Mouse (Mus musculus): Measurements from ENCODE around the gene Leo1. TPM values are rescaled to one million over a fixed set of nuclear protein-coding genes. Genes with fewer than 3 reads are reported as not detected.
"Not testable (repeated sequence)": the region's sequence is repeated elsewhere in the genome, so short reads cannot be mapped to it uniquely, and the experiment has no call there.

Leo1 gene
- polyA plus RNA-seq, 1 experiment from 2014 or later = 34.9 TPM

DNA sequence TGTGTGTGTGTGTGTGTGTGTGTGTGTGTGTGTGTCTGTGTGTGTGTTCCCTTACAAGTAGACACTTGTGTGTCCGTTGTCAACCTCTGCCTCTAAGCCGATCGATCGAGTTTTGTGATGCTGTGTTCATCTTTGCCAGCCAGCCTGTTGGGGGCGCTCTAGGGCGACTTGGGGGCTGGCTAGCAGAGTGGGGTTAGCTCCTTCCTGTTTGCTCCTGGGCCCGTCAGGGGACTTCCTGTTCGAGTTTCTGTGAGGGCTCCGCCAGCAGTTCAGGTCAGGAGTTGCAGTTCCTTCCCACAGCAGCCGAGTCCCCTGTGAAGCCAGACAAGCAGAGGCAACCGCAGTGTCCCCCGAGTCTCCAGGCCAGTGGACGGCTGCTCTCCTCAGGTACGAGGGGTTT lies 27.0 kb downstream of the Leo1 start:
- no peak overlapping the region for H3K4me2 ChIP-seq (ENCODE audit: low read depth, low read length)
- no peak overlapping the region for H3K4me3 ChIP-seq (ENCODE audit: low read depth, low read length)
- H3K9ac ChIP-seq (ENCODE audit: low read depth, low read length) = no peak overlapping the region
- 81% methylated on average over 14 of the region's 14 CpGs for WGBS
- H3K36me3 ChIP-seq (ENCODE audit: control insufficient read depth, insufficient read depth, low read length) = peaks cover 61% of the 10 kb centered on the region
- H3K27me3 ChIP-seq (replicated peaks; ENCODE audit: control insufficient read depth, insufficient read depth, low read length) = no peaks in the 10 kb centered on the region
- DNase-seq (ENCODE audit: low spot score) = no peak
- no peak for ATAC-seq (ENCODE audit: low read depth)
- H3K27ac ChIP-seq (replicated peaks; ENCODE audit: low read depth, low read length) = no peak overlapping the region
- H3K4me1 ChIP-seq (ENCODE audit: control insufficient read depth, insufficient read depth, low read length) = no peaks in the 10 kb centered on the region
- no peaks in the 10 kb centered on the region for H3K9me3 ChIP-seq (ENCODE audit: control insufficient read depth, low read length)

DNA sequence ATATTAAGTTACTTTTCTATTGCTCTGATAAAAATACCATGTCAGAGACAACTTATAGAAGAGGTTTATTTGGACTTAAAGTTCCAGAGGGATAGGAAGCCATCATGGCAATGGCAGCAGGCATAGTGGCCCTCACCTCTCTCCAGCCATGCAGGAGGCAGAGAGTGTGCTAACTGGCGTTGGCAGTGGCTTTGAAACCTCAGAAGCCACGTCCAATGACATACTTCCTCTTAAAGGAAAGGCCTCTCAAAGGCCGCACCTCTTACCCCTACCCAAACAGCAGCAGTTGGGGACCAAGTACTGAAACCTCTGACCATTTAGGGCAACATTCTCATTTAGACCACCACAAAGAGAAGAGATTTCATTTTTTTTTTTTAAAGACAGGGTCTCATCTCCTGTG lies 35.9 kb downstream of the Leo1 start:
- Histone ChIP-seq H3K9me3 (ENCODE audit: control insufficient read depth, low read length) (no peaks in the 10 kb centered on the region), H3K9ac (ENCODE audit: low read depth, low read length) (no peak overlapping the region), H3K4me2 (ENCODE audit: low read depth, low read length) (no peak overlapping the region), H3K4me1 (ENCODE audit: control insufficient read depth, insufficient read depth, low read length) (no peaks in the 10 kb centered on the region), H3K27me3 (replicated peaks; ENCODE audit: control insufficient read depth, insufficient read depth, low read length) (no peaks in the 10 kb centered on the region), H3K36me3 (ENCODE audit: control insufficient read depth, insufficient read depth, low read length) (0 out of 2 replicates have a peak, but pooled peaks cover 12% of the 10 kb centered on the region), H3K27ac (replicated peaks; ENCODE audit: low read depth, low read length) (no peak overlapping the region), H3K4me3 (ENCODE audit: low read depth, low read length) (no peak overlapping the region)
- DNase-seq (ENCODE audit: low spot score) (no peak), ATAC-seq (ENCODE audit: low read depth) (no peak)
- WGBS = 69% methylated on average over 3 of the region's 3 CpGs

DNA sequence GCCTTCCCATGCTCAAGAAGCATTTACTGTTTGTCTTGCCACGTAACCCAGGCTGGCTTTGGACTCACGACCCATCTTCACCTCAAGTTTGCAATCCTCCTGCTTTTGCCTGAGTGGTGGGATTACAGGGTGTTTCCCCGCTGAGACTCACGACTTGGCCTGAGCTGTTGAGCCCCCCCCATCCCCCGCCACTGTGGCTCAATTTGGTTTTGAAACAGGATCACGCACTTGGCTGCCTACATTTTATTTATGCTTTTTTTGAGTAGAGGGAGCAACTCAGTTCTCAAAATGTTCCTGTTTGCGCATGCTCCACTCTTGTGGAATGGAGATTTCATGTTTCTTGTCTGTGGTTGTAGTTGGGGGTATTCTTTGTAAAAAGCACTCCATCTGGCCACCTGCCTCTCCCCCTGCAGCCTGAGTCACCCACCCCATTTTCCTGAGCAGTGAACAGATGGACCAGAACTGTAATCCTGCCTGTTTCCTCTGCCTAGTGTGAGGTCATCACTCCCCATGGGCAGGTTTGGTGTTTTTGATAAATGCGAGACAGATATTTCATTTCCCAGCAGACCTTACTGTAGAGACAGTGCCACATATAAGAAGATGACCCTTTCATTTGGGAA lies 37.9 kb downstream of the Leo1 start:
- Histone ChIP-seq H3K4me3 (ENCODE audit: low read depth, low read length) (no peak overlapping the region), H3K27ac (replicated peaks; ENCODE audit: low read depth, low read length) (no peak overlapping the region), H3K27me3 (replicated peaks; ENCODE audit: control insufficient read depth, insufficient read depth, low read length) (no peaks in the 10 kb centered on the region), H3K9me3 (ENCODE audit: control insufficient read depth, low read length) (no peaks in the 10 kb centered on the region), H3K4me1 (ENCODE audit: control insufficient read depth, insufficient read depth, low read length) (no peaks in the 10 kb centered on the region), H3K36me3 (ENCODE audit: control insufficient read depth, insufficient read depth, low read length) (0 out of 2 replicates have a peak, but pooled peaks cover 2% of the 10 kb centered on the region), H3K9ac (ENCODE audit: low read depth, low read length) (no peak overlapping the region), H3K4me2 (ENCODE audit: low read depth, low read length) (no peak overlapping the region)
- peak; percentile 54 for ATAC-seq (ENCODE audit: low read depth)
- WGBS = 50% methylated on average over 8 of the region's 8 CpGs
- DNase-seq (ENCODE audit: low spot score) = peak; percentile 41

DNA sequence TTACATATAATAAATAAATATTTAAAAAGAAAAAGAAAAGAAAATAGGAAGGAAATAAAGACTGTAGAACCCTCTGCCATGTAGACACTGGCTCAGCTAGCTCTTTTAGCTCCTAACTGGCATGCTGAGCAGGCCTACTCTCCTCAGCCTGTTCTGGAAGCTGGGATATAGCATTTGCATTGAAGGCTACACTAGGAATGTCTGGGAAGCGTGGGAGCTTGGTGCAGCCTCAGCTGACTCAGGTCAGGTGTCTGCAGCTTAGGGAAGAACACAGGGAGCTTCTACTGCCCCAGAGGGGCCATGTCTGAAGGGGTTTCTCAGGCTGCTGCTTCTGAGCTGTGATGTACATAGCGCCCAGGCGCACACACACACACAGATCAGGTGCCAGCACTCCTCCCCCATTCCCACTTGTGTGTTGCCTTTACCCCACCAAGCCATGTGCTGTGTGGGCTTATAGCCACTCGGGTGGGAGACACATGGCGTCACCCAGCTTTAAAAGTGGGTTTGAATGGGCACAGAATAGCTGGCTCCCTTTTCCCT lies 39.3 kb downstream of the Leo1 start:
- no peak for DNase-seq (ENCODE audit: low spot score)
- no peak overlapping the region for H3K4me2 ChIP-seq (ENCODE audit: low read depth, low read length)
- no peak overlapping the region for H3K4me3 ChIP-seq (ENCODE audit: low read depth, low read length)
- no peak overlapping the region for H3K27ac ChIP-seq (replicated peaks; ENCODE audit: low read depth, low read length)
- H3K9ac ChIP-seq (ENCODE audit: low read depth, low read length) = no peak overlapping the region
- no peaks in the 10 kb centered on the region for H3K9me3 ChIP-seq (ENCODE audit: control insufficient read depth, low read length)
- 0 out of 2 replicates have a peak, but pooled peaks have one; percentile 50 for ATAC-seq (ENCODE audit: low read depth)
- WGBS = 83% methylated on average over 5 of the region's 5 CpGs
- H3K36me3 ChIP-seq (ENCODE audit: control insufficient read depth, insufficient read depth, low read length) = no peaks in the 10 kb centered on the region
- H3K27me3 ChIP-seq (replicated peaks; ENCODE audit: control insufficient read depth, insufficient read depth, low read length) = no peaks in the 10 kb centered on the region
- H3K4me1 ChIP-seq (ENCODE audit: control insufficient read depth, insufficient read depth, low read length) = no peaks in the 10 kb centered on the region

DNA sequence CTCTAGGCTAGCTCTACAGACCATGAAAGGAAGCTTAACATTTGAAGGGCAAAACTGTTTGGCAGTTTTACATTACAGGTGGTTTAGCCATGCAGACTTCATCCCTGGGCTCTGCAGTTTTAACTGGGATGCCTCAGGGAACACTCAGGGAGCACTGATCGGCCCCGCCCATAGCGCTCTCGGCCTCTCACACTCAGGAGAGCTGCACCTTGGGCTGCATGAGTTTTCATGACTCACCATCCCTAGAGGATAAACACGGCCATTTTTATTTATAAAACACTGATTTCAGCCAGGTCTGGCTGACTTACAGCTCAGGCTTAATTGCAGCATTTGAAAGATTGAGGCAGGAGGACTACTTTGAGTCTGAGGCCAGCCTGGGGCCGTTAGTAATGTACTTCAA lies 43.9 kb downstream of the Leo1 start:
- Histone ChIP-seq H3K4me2 (ENCODE audit: low read depth, low read length) (no peak overlapping the region), H3K36me3 (ENCODE audit: control insufficient read depth, insufficient read depth, low read length) (no peaks in the 10 kb centered on the region), H3K27ac (replicated peaks; ENCODE audit: low read depth, low read length) (no peak overlapping the region), H3K9ac (ENCODE audit: low read depth, low read length) (no peak overlapping the region), H3K9me3 (ENCODE audit: control insufficient read depth, low read length) (no peaks in the 10 kb centered on the region), H3K4me3 (ENCODE audit: low read depth, low read length) (no peak overlapping the region), H3K27me3 (replicated peaks; ENCODE audit: control insufficient read depth, insufficient read depth, low read length) (no peaks in the 10 kb centered on the region), H3K4me1 (ENCODE audit: control insufficient read depth, insufficient read depth, low read length) (no peaks in the 10 kb centered on the region)
- ATAC-seq (ENCODE audit: low read depth) (no peak), DNase-seq (ENCODE audit: low spot score) (no peak)
- WGBS = 72% methylated on average over 6 of the region's 6 CpGs

DNA sequence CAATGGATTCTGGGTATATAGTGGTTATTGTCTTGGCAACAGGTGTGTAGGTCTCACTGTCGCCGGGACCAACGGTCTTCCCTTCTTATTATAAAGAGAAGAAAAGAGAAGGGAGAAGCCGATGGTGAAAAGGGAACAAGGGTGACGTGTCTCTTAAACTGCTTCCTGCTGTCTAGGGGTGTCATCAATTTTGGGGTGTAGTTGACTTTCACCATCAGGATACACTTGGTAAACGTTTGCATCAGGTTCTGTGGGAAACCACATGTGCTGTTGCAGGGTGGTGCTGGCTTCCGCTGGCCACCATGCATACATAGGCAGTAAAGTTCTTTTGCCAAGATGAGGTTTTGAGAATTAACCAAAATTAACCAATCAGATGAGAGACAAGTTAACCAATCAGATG lies 46.9 kb downstream of the Leo1 start:
- H3K27ac ChIP-seq (replicated peaks; ENCODE audit: low read depth, low read length); H3K4me2 ChIP-seq (ENCODE audit: low read depth, low read length); H3K9me3 ChIP-seq (ENCODE audit: control insufficient read depth, low read length); H3K27me3 ChIP-seq (replicated peaks; ENCODE audit: control insufficient read depth, insufficient read depth, low read length); H3K36me3 ChIP-seq (ENCODE audit: control insufficient read depth, insufficient read depth, low read length); H3K9ac ChIP-seq (ENCODE audit: low read depth, low read length); ATAC-seq (ENCODE audit: low read depth); DNase-seq (ENCODE audit: low spot score); H3K4me3 ChIP-seq (ENCODE audit: low read depth, low read length); H3K4me1 ChIP-seq (ENCODE audit: control insufficient read depth, insufficient read depth, low read length): not testable (repeated sequence)
- 97% methylated on average over 7 of the region's 7 CpGs for WGBS

DNA sequence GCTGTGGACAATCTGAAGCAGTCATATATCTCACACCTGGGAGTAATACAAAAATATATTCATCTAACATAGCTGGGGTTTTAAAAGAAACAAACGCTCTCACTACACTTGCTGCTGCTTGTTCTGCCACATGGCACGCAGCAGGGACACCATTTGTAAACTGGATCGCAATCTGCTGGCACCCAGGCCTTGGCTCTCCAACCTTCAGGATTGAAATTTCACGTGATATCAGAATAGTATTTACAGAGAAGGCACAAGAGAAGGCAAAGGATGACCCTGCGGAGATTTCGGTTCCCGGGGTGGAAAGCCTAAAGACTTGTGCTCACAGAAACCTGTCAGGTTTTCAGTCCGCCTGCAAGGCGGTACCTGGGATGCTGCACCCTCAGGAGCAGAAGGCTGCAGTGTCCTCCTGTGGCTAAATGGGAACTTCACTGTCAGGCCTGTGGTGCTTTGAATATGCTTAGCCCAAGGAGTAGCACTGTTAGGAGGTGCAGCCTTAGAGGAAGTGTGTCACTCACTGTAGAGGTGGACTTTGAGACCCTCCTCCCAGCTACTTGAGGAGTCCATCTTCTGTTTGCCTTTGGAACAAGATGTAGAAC lies 53.2 kb downstream of the Leo1 start:
- WGBS = 72% methylated on average over 9 of the region's 9 CpGs
- Histone ChIP-seq H3K4me2 (ENCODE audit: low read depth, low read length) (no peak overlapping the region), H3K9me3 (ENCODE audit: control insufficient read depth, low read length) (0 out of 2 replicates have a peak, but pooled peaks cover 5% of the 10 kb centered on the region), H3K27me3 (replicated peaks; ENCODE audit: control insufficient read depth, insufficient read depth, low read length) (no peaks in the 10 kb centered on the region), H3K4me3 (ENCODE audit: low read depth, low read length) (no peak overlapping the region), H3K27ac (replicated peaks; ENCODE audit: low read depth, low read length) (no peak overlapping the region), H3K9ac (ENCODE audit: low read depth, low read length) (no peak overlapping the region), H3K4me1 (ENCODE audit: control insufficient read depth, insufficient read depth, low read length) (no peaks in the 10 kb centered on the region), H3K36me3 (ENCODE audit: control insufficient read depth, insufficient read depth, low read length) (peaks cover 22% of the 10 kb centered on the region)
- no peak for ATAC-seq (ENCODE audit: low read depth)
- no peak for DNase-seq (ENCODE audit: low spot score)

DNA sequence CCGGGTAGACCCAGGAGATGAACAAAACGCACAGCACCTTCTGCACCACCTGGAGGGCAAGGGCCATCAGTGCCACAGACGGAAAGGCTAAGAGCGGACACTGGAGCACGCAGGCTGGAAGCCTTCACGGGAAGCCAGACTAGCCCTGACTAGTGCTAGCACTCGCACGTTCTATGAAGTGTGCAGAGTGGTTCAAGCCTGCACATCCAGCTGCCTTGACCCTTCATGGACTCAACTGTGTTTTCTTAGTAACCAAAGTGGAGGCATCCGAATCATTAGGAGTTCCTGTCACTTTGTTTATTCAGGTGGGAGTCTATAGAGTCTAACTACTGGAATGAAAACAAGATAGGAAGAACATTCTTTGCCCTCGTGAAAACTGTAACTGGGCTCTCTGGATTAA lies 54.6 kb downstream of the Leo1 start:
- H3K4me1 ChIP-seq (ENCODE audit: control insufficient read depth, insufficient read depth, low read length) = no peaks in the 10 kb centered on the region
- H3K9me3 ChIP-seq (ENCODE audit: control insufficient read depth, low read length) = 0 out of 2 replicates have a peak, but pooled peaks cover 5% of the 10 kb centered on the region
- no peak overlapping the region for H3K27ac ChIP-seq (replicated peaks; ENCODE audit: low read depth, low read length)
- 32% methylated on average over 10 of the region's 10 CpGs for WGBS
- H3K9ac ChIP-seq (ENCODE audit: low read depth, low read length) = no peak overlapping the region
- DNase-seq (ENCODE audit: low spot score) (no peak), ATAC-seq (ENCODE audit: low read depth) (no peak)
- H3K4me3 ChIP-seq (ENCODE audit: low read depth, low read length) = no peak overlapping the region
- H3K36me3 ChIP-seq (ENCODE audit: control insufficient read depth, insufficient read depth, low read length) = peaks cover 28% of the 10 kb centered on the region
- H3K4me2 ChIP-seq (ENCODE audit: low read depth, low read length) = no peak overlapping the region
- H3K27me3 ChIP-seq (replicated peaks; ENCODE audit: control insufficient read depth, insufficient read depth, low read length) = no peaks in the 10 kb centered on the region

DNA sequence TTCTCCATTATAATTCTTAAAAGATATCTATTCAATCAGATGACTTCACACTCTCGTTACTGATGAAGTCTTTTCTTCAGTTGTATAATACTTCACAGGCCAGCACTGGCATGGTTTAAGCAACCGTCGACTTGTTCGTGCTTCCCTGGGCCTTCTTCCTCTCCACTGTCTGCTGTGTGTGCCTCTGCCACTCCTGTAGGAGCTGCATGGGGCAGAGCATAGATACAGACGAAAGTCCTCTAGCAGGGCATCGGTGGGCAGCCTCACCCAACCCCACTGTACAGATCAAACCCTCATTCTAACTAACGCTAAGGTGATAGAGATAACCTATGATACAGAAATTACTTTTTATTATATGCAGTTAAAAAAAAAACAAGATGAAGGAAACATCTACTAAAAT lies 57.2 kb downstream of the Leo1 start:
- no peak overlapping the region for H3K4me2 ChIP-seq (ENCODE audit: low read depth, low read length)
- no peaks in the 10 kb centered on the region for H3K27me3 ChIP-seq (replicated peaks; ENCODE audit: control insufficient read depth, insufficient read depth, low read length)
- H3K4me1 ChIP-seq (ENCODE audit: control insufficient read depth, insufficient read depth, low read length) = no peaks in the 10 kb centered on the region
- H3K9ac ChIP-seq (ENCODE audit: low read depth, low read length) = no peak overlapping the region
- H3K9me3 ChIP-seq (ENCODE audit: control insufficient read depth, low read length) = 0 out of 2 replicates have a peak, but pooled peaks cover 5% of the 10 kb centered on the region
- peaks cover 50% of the 10 kb centered on the region for H3K36me3 ChIP-seq (ENCODE audit: control insufficient read depth, insufficient read depth, low read length)
- no peak for ATAC-seq (ENCODE audit: low read depth)
- DNase-seq (ENCODE audit: low spot score) = no peak
- H3K27ac ChIP-seq (replicated peaks; ENCODE audit: low read depth, low read length) = no peak overlapping the region
- 96% methylated on average over 7 of the region's 7 CpGs for WGBS
- H3K4me3 ChIP-seq (ENCODE audit: low read depth, low read length) = no peak overlapping the region
